Mouse (Mus musculus) heart, postnatal 14 days (tissue): ENCODE data around the gene Bptf. TPM values are rescaled to one million over a fixed set of nuclear protein-coding genes. Genes with fewer than 3 reads are reported as not detected.
"Not testable (repeated sequence)": the region's sequence is repeated elsewhere in the genome, so short reads cannot be mapped to it uniquely, and the experiment has no call there.

Experiments
- DNase-seq, 2 experiments: peaks; one replicate each; pipeline ENCODE4 v3.0.0; 2021 to 2022
- intact Hi-C: fragments of 180-260 bp; cut with DNase I; formaldehyde crosslinking; loops from one replicate; pipeline ENCODE4 v1.15.1; 2025
- total RNA-seq, 2 experiments: library from RNA; stranded (reverse); gene quantifications; 2 replicates each; pipeline ENCODE4 v1.2.3; 2021

The Bptf gene
- total RNA-seq, 2 experiments from 2014 or later, result 34.8 to 38.6 TPM

- peak in 1 of 2 experiments; percentile 33 for DNase-seq
- intact Hi-C loops, result no loop called here
Observed at GRCm38 (mm10) chr11:107025411-107026321, 106.3 kb downstream of the Bptf start, which contains the start of gene 1810010H24Rik. TSS of gene 1810010H24Rik (plus strand) at chr11:107025681.

GRCm38 (mm10) chr11:107024406-107024805 is 107.5 kb downstream of the Bptf start:
- DNase-seq, result no peak
- intact Hi-C loops, result no loop called here

- no peak for DNase-seq
- intact Hi-C loops, result no loop called here
Observed at GRCm38 (mm10) chr11:107022050-107022683, 109.8 kb downstream of the Bptf start.

- DNase-seq, intact Hi-C loops: not testable (repeated sequence)
Observed at GRCm38 (mm10) chr11:107019722-107020121, 112.2 kb downstream of the Bptf start.

GRCm38 (mm10) chr11:107019318-107019717 is 112.6 kb downstream of the Bptf start:
- no peak for DNase-seq
- intact Hi-C loops, result no loop called here

- no peak for DNase-seq
- intact Hi-C loops, result no loop called here
Observed at GRCm38 (mm10) chr11:107018606-107019005, 113.3 kb downstream of the Bptf start.

- DNase-seq, result no peak
- intact Hi-C loops, result no loop called here
Observed at GRCm38 (mm10) chr11:107017339-107017886, 114.5 kb downstream of the Bptf start.

- no peak for DNase-seq
- intact Hi-C loops, result no loop called here
Observed at GRCm38 (mm10) chr11:107016893-107017292, 115.0 kb downstream of the Bptf start.

GRCm38 (mm10) chr11:107015535-107016187 is 116.3 kb downstream of the Bptf start:
- intact Hi-C loops, DNase-seq: not testable (repeated sequence)

GRCm38 (mm10) chr11:107014597-107015309 is 117.2 kb downstream of the Bptf start:
- DNase-seq, result peak in 1 of 2 experiments; percentile 47
- intact Hi-C loops, result no loop called here

- DNase-seq, result no peak
- intact Hi-C loops, result no loop called here
Observed at GRCm38 (mm10) chr11:107014020-107014585, 117.8 kb downstream of the Bptf start.

- intact Hi-C loops, result no loop called here
- DNase-seq, result peak; percentile 99
Observed at GRCm38 (mm10) chr11:107012324-107013017, 119.5 kb downstream of the Bptf start.

- intact Hi-C loops, result no loop called here
- no peak for DNase-seq
Observed at GRCm38 (mm10) chr11:107011669-107012323, 120.1 kb downstream of the Bptf start.

GRCm38 (mm10) chr11:107011171-107011570 is 120.8 kb downstream of the Bptf start:
- intact Hi-C loops, result no loop called here
- DNase-seq, result no peak

- intact Hi-C loops, result no loop called here
- DNase-seq, result no peak
Observed at GRCm38 (mm10) chr11:107010447-107010846, 121.5 kb downstream of the Bptf start.

- intact Hi-C loops, result no loop called here
- no peak for DNase-seq
Observed at GRCm38 (mm10) chr11:107005538-107005937, 126.4 kb downstream of the Bptf start.

GRCm38 (mm10) chr11:107001760-107002675 is 129.9 kb downstream of the Bptf start:
- no peak for DNase-seq
- intact Hi-C loops, result no loop called here
